ENCODE assay signal across 8 mouse cellular contexts in the genomic region with DNA sequence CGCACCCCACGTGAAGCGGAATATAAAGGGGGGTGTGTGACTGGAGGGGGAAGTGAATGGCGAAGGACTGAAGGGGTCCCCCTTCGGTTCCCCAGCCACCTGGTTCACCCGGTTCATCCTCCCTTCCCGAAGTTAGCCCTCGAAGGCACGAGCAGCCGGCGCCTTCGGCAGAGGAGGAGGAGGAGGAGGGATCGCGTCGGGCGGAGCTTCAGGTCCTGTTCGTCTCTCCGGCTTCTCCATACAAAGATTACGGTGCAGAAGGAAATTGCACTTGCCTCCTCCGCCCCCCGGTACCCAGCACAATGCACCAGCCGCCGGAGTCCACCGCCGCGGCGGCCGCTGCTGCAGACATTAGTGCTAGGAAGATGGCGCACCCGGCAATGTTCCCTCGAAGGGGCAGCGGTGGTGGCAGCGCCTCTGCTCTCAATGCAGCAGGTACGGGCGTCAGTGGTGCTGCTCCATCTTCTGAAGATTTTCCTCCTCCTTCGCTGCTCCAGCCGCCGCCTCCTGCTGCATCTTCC. TPM values are rescaled to one million over a fixed set of nuclear protein-coding genes. Genes with fewer than 3 reads are reported as not detected.
DNase-seq lines count a peak whose midpoint lies in the region; ATAC-seq and TF ChIP-seq lines count a peak whose summit lies in the region.

No protein-coding gene starts in this region.

- peaks cover 30% of the 10 kb centered on the region for H3K4me1 ChIP-seq in forebrain, postnatal 0 days (ENCODE audit: insufficient read depth)
- H3K4me1 ChIP-seq in hindbrain, embryonic 12.5 days: peaks cover 42% of the 10 kb centered on the region

- no peaks in the 10 kb centered on the region for H3K27me3 ChIP-seq in forebrain, postnatal 0 days (ENCODE audit: insufficient read depth, low read length)
- H3K27me3 ChIP-seq in hindbrain, embryonic 12.5 days: no peaks in the 10 kb centered on the region

- peak overlapping the region; percentile 74 for H3K4me2 ChIP-seq in forebrain, postnatal 0 days (ENCODE audit: low read depth)
- H3K4me2 ChIP-seq in hindbrain, embryonic 12.5 days (replicated peaks): peak overlapping the region; percentile 93

- 3% methylated on average over 28 of the region's 38 CpGs for WGBS in forebrain, postnatal 0 days
- WGBS in hindbrain, embryonic 12.5 days: under 1% methylated on average over 27 of the region's 38 CpGs

- peak overlapping the region; percentile 98 for H3K9ac ChIP-seq in forebrain, postnatal 0 days
- peak overlapping the region; percentile 100 for H3K9ac ChIP-seq in hindbrain, embryonic 12.5 days

- no peak for TF ChIP-seq CTCF in forebrain, postnatal 0 days (IDR thresholded peaks at IDR 0.05; ENCODE audit: low read depth)

- peak overlapping the region; percentile 100 for H3K27ac ChIP-seq in forebrain, postnatal 0 days (ENCODE audit: low read depth, low read length)
- H3K27ac ChIP-seq in hindbrain, embryonic 12.5 days: peak overlapping the region; percentile 100

- peak; percentile 53 for DNase-seq in NIH3T3 (ENCODE audit: low read depth)
- DNase-seq in cerebellum, adult 11-12 months: peak; percentile 74
- DNase-seq in forebrain, postnatal 0 days: peak; percentile 73
- peak; percentile 60 to 61 for DNase-seq in layer of hippocampus, postnatal 36 days
- DNase-seq in lung, postnatal 25 days (ENCODE audit: low spot score): peak; percentile 32
- DNase-seq in retina, postnatal 7 days (ENCODE audit: low read depth, low spot score): peak; percentile 20

- peaks cover 22% of the 10 kb centered on the region for H3K36me3 ChIP-seq in forebrain, postnatal 0 days (ENCODE audit: insufficient read depth)
- H3K36me3 ChIP-seq in hindbrain, embryonic 12.5 days: peaks cover 26% of the 10 kb centered on the region

- ATAC-seq in forebrain, postnatal 0 days: no peak
- peak; percentile 5; the same call in 1 of the 2 replicates for ATAC-seq in hindbrain, embryonic 12.5 days (ENCODE audit: low FRiP score)
- no peak for ATAC-seq in monocyte, adult 5-6 weeks (replicated peaks; ENCODE audit: insufficient number of reproducible peaks, low FRiP score, low TSS enrichment, poor library complexity, severe bottlenecking)

- peak overlapping the region; percentile 96 for H3K4me3 ChIP-seq in forebrain, postnatal 0 days (ENCODE audit: low read depth, low read length)
- peak overlapping the region; percentile 93 for H3K4me3 ChIP-seq in hindbrain, embryonic 12.5 days

- H3K9me3 ChIP-seq in forebrain, postnatal 0 days (ENCODE audit: low read length): no peaks in the 10 kb centered on the region
- H3K9me3 ChIP-seq in hindbrain, embryonic 12.5 days (replicated peaks): no peaks in the 10 kb centered on the region

RNA-seq across cellular contexts. Expression of gene Tsc22d1, which starts 1.1 kb away (rescaled TPM):
- 676 and 725 TPM in 2 replicates for total RNA-seq in forebrain, postnatal 0 days (2014; rRNA removed)
- 575 and 682 TPM in 2 replicates for polyA plus RNA-seq in forebrain, postnatal 0 days (2015; fragmentation: Nextera tagmentation; extraction: Ambion mirVana)
- 458 and 517 TPM in 2 replicates for polyA plus RNA-seq in hindbrain, embryonic 12.5 days (2016; fragmentation: Nextera tagmentation; extraction: Ambion mirVana)
- total RNA-seq in layer of hippocampus, postnatal 36 days (2021): 100 to 1,000 TPM; 540 to 554 TPM
- 38.7 to 298 TPM (median 42.7 TPM) in 3 replicates for total RNA-seq in monocyte, adult 5-6 weeks (2017)

Comparison
In these comparisons a context has a peak if more than half of its experiments do, and no peak if none do; other contexts are left out.
1. DNase-seq: peak in every context shown above with its lines; median percentile 74 in cerebellum, adult 11-12 months; 73 in forebrain, postnatal 0 days; 60 in layer of hippocampus, postnatal 36 days; 53 in NIH3T3; 32 in lung, postnatal 25 days; 20 in retina, postnatal 7 days.